Mouse (Mus musculus) liver, postnatal 0 days (tissue): Measurements from ENCODE around the gene Ppp6r2. TPM values are rescaled to one million over a fixed set of nuclear protein-coding genes. Genes with fewer than 3 reads are reported as not detected.
A peak's percentile ranks its signal among the peaks of the same experiment; 100 is the strongest.

Source experiments
- ATAC-seq: fragments of 200-750 bp; cut with Nextera tagmentation; 2 replicates; pipeline ENCODE4 v1.8.0; 2017; ENCODE audit warnings: mild to moderate bottlenecking, moderate library complexity
- DNase-seq: peaks from one replicate; pipeline ENCODE4 v3.0.0-alpha.2; 2016
- H3K27ac ChIP-seq: fragments of 300-500 bp; sonication (generic); 2 replicates; pipeline ENCODE4 v1.5.1; 2014; ENCODE audit warnings: antibody characterized with exemption, moderate library complexity, mild to moderate bottlenecking, low read depth
- H3K27me3 ChIP-seq: fragments of 300-500 bp; sonication (generic); 2 replicates; pipeline ENCODE4 v1.6.1; 2014; ENCODE audit warnings: low read length, control low read depth, mixed read lengths; ENCODE audit not compliant: insufficient read depth
- H3K36me3 ChIP-seq: fragments of 300-500 bp; sonication (generic); replicated peaks from 2 replicates; pipeline ENCODE4 v1.6.1; 2014; ENCODE audit warnings: mild to moderate bottlenecking, control low read depth, low read length, moderate library complexity, mixed read lengths; ENCODE audit not compliant: insufficient read depth
- H3K4me1 ChIP-seq: fragments of 300-500 bp; sonication (generic); 2 replicates; pipeline ENCODE4 v1.6.1; 2014; ENCODE audit warnings: antibody characterized with exemption, mild to moderate bottlenecking, control low read depth; ENCODE audit not compliant: insufficient read depth
- H3K4me2 ChIP-seq: fragments of 300-500 bp; sonication (generic); 2 replicates; pipeline ENCODE4 v1.6.1; 2014; ENCODE audit warnings: low read depth, mild to moderate bottlenecking, low read length, moderate library complexity, mixed read lengths
- H3K4me3 ChIP-seq: fragments of 300-500 bp; sonication (generic); 2 replicates; pipeline ENCODE4 v1.5.1; 2014; ENCODE audit warnings: low read depth, low read length
- H3K9ac ChIP-seq: fragments of 300-500 bp; sonication (generic); replicated peaks from 2 replicates; pipeline ENCODE4 v1.6.1; 2014; ENCODE audit warnings: mild to moderate bottlenecking, moderate library complexity
- H3K9me3 ChIP-seq: fragments of 300-500 bp; sonication (generic); 2 replicates; pipeline ENCODE4 v1.6.1; 2016; ENCODE audit warnings: mild to moderate bottlenecking, control low read depth, low read length, mixed read lengths
- CTCF ChIP-seq: sonication (generic); IDR thresholded peaks from 2 replicates; pipeline ENCODE4 v1.5.1; 2016; ENCODE audit warnings: antibody characterized with exemption, low read depth
- EP300 ChIP-seq: IDR thresholded peaks from 2 replicates; pipeline ENCODE4 v1.6.1; 2016; ENCODE audit warnings: antibody characterized with exemption, low read depth, mild to moderate bottlenecking
- WGBS: fragments of 180-500 bp; shearing (Covaris S2); extraction: QIAGEN DNeasy Blood & Tissue Kit; methylation state at CpG from one replicate; pipeline ENCODE4 v1.1.7; 2014; ENCODE audit not compliant: insufficient replicate concordance; 5-methylcytosine and 5-hydroxymethylcytosine counted together
- polyA plus RNA-seq: library from polyadenylated mRNA; unstranded; fragments of >200 nt; fragmentation: Nextera tagmentation; extraction: Ambion mirVana; gene quantifications from 2 replicates; pipeline ENCODE4 v1.2.1, GENCODE M21; 2015

Ppp6r2 gene
- polyA plus RNA-seq, 1 experiment from 2014 or later, result 18.1 TPM

GRCm38 (mm10) chr15:89315190-89315731, 103.9 kb downstream of the Ppp6r2 start, which contains the start of gene Sbf1:
TSS of gene Sbf1 (minus strand) at chr15:89315311.
- Histone ChIP-seq H3K4me2 (peak within 1 kb of the TSS; percentile 71), H3K27me3 (no peaks in the 10 kb centered on the region), H3K4me3 (peak within 1 kb of the TSS; percentile 80), H3K4me1 (peaks cover 23% of the 10 kb centered on the region), H3K27ac (peak within 1 kb of the TSS; percentile 62), H3K36me3 (no peaks in the 10 kb centered on the region), H3K9ac (peak within 1 kb of the TSS; percentile 86), H3K9me3 (no peaks in the 10 kb centered on the region)
- under 1% methylated on average over 37 of the region's 37 CpGs for WGBS
- DNase-seq, result peak; percentile 99
- peak; percentile 100 for ATAC-seq
- no peak for TF ChIP-seq CTCF
- peak; percentile 62; the same call in 1 of the 2 replicates for TF ChIP-seq EP300

DNA sequence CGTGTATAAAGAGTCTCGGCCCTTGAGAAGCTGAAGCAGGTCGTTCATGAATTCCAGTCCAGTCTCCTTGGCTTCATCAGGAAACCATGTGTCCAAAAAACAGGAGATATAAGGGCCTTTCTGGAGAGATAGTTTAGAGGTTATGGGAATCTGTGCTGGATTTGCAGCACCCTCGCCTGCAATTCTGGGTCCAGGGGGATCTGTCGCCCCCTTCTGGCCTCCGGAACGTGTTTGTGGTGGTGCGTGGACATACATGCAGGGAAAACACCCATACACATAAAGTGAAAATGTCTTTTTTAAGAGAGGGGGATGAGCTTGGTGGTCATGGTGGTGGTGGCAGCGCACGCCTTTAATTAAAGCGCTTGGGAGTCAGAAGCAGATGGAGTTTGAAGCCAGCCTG, 104.8 kb downstream of the Ppp6r2 start:
- Histone ChIP-seq H3K27me3 (no peaks in the 10 kb centered on the region), H3K4me3 (no peak overlapping the region), H3K9me3 (no peaks in the 10 kb centered on the region), H3K36me3 (no peaks in the 10 kb centered on the region), H3K27ac (no peak overlapping the region), H3K9ac (no peak overlapping the region), H3K4me2 (no peak overlapping the region), H3K4me1 (peaks cover 21% of the 10 kb centered on the region)
- TF ChIP-seq CTCF (peak; percentile 62), EP300 (no peak)
- DNase-seq, result peak; percentile 42
- 81% methylated on average over 11 of the region's 11 CpGs for WGBS
- no peak for ATAC-seq

DNA sequence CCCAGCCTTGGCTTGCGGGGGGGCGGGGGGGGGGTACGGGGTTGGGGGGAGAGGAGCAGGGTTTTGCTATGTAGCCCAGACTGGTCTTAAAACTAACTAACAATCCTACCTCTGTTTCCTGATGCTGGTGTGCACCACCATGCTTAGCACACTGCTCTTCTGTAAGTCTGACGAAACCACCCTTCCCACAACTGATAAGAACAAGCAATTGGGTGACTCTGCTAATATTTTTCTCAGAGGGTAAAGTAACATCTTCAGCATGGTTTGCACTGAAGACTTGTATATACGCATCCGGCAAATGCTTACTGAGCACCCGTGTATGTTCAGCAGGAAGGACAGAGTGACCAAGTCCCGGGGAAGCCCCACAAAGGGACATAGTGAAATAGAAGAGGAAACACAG, 109.9 kb downstream of the Ppp6r2 start:
- Histone ChIP-seq H3K4me2 (no peak overlapping the region), H3K9me3 (no peaks in the 10 kb centered on the region), H3K27ac (no peak overlapping the region), H3K4me1 (peaks cover 6% of the 10 kb centered on the region; the same call in 1 of the 2 replicates), H3K9ac (no peak overlapping the region), H3K27me3 (no peaks in the 10 kb centered on the region), H3K36me3 (no peaks in the 10 kb centered on the region), H3K4me3 (no peak overlapping the region)
- 57% methylated on average over 8 of the region's 8 CpGs for WGBS
- DNase-seq (peak; percentile 8), ATAC-seq (no peak)
- no peak for TF ChIP-seq EP300
- TF ChIP-seq CTCF, result no peak

- 13% methylated on average over 26 of the region's 26 CpGs for WGBS
- Histone ChIP-seq H3K9ac (peak within 1 kb of the TSS; percentile 56), H3K4me2 (peak within 1 kb of the TSS; percentile 55), H3K4me1 (peaks cover 6% of the 10 kb centered on the region; the same call in 1 of the 2 replicates), H3K36me3 (no peaks in the 10 kb centered on the region), H3K27ac (no peak within 1 kb of the TSS), H3K4me3 (peak within 1 kb of the TSS; percentile 46), H3K27me3 (no peaks in the 10 kb centered on the region), H3K9me3 (no peaks in the 10 kb centered on the region)
- peak; percentile 50 for DNase-seq
- ATAC-seq, result peak; percentile 74
- TF ChIP-seq CTCF (no peak), EP300 (no peak)
Observed at GRCm38 (mm10) chr15:89322670-89323522, 111.5 kb downstream of the Ppp6r2 start, which contains the start of gene Adm2. TSS of gene Adm2 (plus strand) at chr15:89322720.

GRCm38 (mm10) chr15:89323656-89324055, 112.3 kb downstream of the Ppp6r2 start:
- WGBS, result 50% methylated on average over 4 of the region's 4 CpGs
- ATAC-seq (0 out of 2 replicates have a peak, but pooled peaks have one; percentile 16), DNase-seq (peak; percentile 12)
- Histone ChIP-seq H3K4me3 (peak overlapping the region; percentile 46), H3K27ac (no peak overlapping the region), H3K27me3 (no peaks in the 10 kb centered on the region), H3K4me2 (peak overlapping the region; percentile 55), H3K9ac (peak overlapping the region; percentile 56), H3K36me3 (no peaks in the 10 kb centered on the region), H3K9me3 (no peaks in the 10 kb centered on the region), H3K4me1 (peaks cover 6% of the 10 kb centered on the region; the same call in 1 of the 2 replicates)
- no peak for TF ChIP-seq CTCF
- TF ChIP-seq EP300, result no peak

GRCm38 (mm10) chr15:89326441-89326840, 115.1 kb downstream of the Ppp6r2 start:
- H3K36me3 ChIP-seq, result no peaks in the 10 kb centered on the region
- no peak overlapping the region for H3K9ac ChIP-seq
- no peak for ATAC-seq
- no peak overlapping the region for H3K4me2 ChIP-seq
- TF ChIP-seq CTCF (no peak), EP300 (no peak)
- WGBS, result 58% methylated on average over 5 of the region's 5 CpGs
- H3K9me3 ChIP-seq, result no peaks in the 10 kb centered on the region
- H3K27me3 ChIP-seq, result no peaks in the 10 kb centered on the region
- no peak overlapping the region for H3K4me3 ChIP-seq
- peaks cover 6% of the 10 kb centered on the region; the same call in 1 of the 2 replicates for H3K4me1 ChIP-seq
- DNase-seq, result peak; percentile 9
- no peak overlapping the region for H3K27ac ChIP-seq
